Mouse (Mus musculus): Measurements from ENCODE around the gene Tle6. TPM values are rescaled to one million over a fixed set of nuclear protein-coding genes. Genes with fewer than 3 reads are reported as not detected.

The Tle6 gene
- 12.4 TPM for polyA plus RNA-seq (2014; fragmentation: Illumina TruSeq; extraction: RNeasy Lipid Tissue Mini Kit (QIAGEN cat#74804); ENCODE audit: insufficient read depth, low read depth, low replicate concordance)

GRCm38 (mm10) chr10:81600738-81601203, at the start of gene Tle6:
Gene Tle6, minus strand, starts transcription at chr10:81601073.

GRCm38 (mm10) chr10:81648803-81649775, 48.2 kb upstream of the Tle6 start, which contains the start of gene Gm10778:
Gene Gm10778, plus strand, starts transcription at chr10:81649059.

DNA sequence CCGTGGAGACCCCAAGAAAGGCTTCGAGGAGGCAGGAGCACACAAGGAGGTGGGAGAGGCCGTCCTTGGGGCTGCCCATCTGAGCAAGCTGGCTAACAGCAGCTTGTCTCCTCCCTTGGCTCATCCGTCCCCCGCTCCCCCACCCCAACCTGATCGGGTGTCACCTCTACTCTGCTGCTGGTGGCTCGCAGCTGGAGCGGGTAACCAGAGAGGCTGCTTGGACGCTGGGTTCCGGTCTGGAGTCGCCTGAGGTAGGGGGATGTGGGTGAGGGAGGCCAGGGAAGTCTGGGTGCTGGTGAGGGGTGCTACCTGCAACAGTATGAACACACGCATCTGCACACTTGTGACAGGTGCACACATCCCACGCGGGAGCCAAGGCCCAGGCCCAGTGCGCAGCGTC, 27.5 kb upstream of the Tle6 start, which contains the start of gene Ankrd24:
Ankrd24 (plus strand) TSS at position 151 of the 400 bp plus-strand sequence.

DNA sequence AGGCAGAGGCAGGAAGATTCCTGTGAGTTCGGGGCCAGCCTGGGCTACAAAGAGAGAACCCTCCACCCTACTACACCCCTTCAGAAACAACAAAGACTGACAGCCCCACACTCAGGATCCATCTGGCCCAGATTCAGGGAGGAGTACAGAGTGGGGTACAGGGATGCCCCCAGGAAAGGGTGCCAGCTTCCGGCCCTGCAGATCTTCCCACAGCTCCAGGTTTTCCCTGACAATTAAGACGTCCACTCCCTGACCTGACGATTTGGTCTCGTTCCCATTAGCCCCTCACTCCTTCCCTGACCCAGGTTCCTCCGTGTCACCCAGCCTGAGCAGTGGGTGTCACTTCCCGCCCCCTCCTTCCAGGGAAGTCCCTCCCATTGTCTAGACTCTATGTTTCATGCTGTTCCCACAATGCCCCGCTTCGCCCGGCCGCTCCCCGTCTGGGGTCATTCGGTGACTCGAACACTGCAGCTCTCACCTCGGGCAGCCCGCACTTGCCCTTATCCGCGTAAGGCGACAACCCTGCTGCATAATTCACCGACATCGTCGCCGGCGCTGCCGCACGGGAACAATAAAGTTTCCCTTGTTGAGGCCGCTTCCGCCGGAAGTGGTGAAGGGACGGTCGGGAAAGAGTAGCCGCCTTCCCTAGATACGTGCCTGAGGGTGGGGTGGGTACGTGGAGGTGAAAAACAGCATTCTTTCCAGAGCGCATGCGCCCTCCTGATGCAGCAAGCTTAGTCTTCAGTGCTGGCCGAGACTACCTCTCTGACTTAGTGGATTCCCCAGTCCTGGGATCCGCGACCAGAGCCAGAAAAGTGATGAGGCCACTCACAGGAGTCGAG, 26.3 kb upstream of the Tle6 start, which contains the start of gene Sirt6:
Sirt6 (minus strand) TSS at position 804 of the 842 bp plus-strand sequence.

DNA sequence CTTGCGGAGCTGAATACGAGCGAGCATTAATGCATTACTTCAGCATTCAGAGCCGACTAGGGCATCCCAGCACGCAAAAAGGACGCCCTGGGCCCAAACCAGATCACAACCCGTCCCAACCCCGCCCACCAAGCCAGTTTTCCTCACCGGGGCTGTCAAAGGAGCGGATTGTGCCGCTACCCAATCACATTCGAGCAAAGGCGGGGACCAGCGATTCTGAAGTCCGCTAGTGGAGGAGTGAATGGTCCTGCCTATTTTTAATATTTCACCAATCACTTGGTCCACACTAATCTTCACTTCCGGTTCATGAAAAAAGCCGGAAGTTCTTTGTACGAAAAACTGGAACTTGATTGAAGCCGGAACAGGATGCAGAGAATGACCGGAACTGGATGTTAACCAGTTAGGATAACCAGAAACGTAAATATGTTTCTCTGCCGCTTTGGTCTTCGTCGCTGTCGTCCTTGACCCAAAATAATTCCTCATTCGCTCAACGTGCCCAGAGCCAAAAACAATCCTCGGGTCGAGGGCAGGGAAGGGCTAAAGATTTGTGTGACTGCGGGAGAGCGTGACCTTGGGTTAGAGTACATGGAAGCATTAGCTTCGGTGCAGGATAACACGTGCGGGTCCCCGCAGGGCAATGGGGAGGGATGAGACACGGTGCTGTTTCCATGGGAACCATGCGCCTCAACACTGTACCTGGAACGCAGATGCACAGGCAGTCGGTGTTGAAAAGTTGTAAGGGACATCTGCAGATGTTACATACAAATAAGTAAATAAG, 5.3 kb upstream of the Tle6 start, which contains the start of gene BC025920:
BC025920 (plus strand) TSS at position 297 of the 778 bp plus-strand sequence.

DNA sequence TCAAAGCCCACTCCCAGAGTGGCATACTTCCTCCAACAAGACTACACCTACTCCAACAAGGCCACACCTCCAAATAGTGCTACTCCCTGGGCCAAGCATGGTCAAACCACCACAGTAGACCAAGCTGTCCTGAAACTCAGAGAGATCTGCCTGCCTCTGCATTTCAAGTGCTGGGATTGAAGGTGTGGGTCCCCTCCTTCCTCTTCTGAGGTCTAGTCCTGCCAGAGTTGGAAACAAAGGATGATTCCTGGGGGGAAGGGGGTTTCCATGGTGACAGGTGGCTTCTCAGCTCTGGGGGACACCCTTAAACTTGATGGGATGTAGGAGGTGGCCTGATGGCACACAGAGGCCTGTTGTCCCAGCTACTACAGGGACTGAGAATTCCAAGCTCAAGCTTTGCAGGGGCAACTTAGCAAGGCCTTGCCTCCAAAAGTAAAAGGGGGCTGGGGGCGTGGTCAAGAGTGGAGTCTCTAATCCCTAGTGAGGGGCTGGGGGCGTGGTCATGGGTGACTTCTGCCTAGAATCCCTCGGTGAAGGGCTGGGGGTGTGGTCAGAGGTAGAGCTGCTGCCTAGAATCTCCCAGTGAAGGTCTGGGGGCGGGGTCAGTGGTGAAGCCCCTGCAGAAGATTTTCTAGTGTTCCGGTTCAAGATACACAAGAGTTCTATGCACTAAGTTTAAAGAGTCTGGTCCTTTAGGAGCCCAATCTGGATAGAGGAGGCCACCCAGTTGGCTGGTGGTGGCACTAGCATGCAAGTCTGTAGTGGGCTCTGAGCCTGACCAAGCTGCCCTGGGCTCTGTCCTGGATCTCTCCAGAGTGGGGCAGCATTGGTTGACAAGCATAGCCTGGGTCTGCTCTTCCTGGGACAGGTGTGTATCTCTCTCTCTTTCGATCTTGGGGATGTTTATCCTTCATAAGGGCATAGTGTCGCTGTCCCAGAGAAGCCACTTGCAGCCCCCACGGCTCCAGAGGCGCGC, 26.5 kb downstream of the Tle6 start, which contains the start of gene Tle2:
Tle2 (plus strand) TSS at position 481 of the 976 bp plus-strand sequence.

GRCm38 (mm10) chr10:81559163-81559626, 41.7 kb downstream of the Tle6 start, which contains the start of gene Aes:
Gene Aes, plus strand, starts transcription at chr10:81559488.

GRCm38 (mm10) chr10:81545161-81545747, 55.6 kb downstream of the Tle6 start, which contains the start of gene Gna11:
Gene Gna11, minus strand, starts transcription at chr10:81545190.

Other genes starting within 250 kb of the Tle6 start
- gene Mfsd12, start 243.6 kb downstream of the Tle6 start, polyA plus RNA-seq (2014; fragmentation: Illumina TruSeq; extraction: RNeasy Lipid Tissue Mini Kit (QIAGEN cat#74804); ENCODE audit: insufficient read depth, low read depth, low replicate concordance): 8.7 TPM
- 3.9 TPM for gene 4930404N11Rik, start 235.3 kb downstream of the Tle6 start, polyA plus RNA-seq (2014; fragmentation: Illumina TruSeq; extraction: RNeasy Lipid Tissue Mini Kit (QIAGEN cat#74804); ENCODE audit: insufficient read depth, low read depth, low replicate concordance)
- gene Fzr1, start 222.6 kb downstream of the Tle6 start, polyA plus RNA-seq (2014; fragmentation: Illumina TruSeq; extraction: RNeasy Lipid Tissue Mini Kit (QIAGEN cat#74804); ENCODE audit: insufficient read depth, low read depth, low replicate concordance): 14.4 TPM
- gene Dohh, start 216.6 kb downstream of the Tle6 start, polyA plus RNA-seq (2014; fragmentation: Illumina TruSeq; extraction: RNeasy Lipid Tissue Mini Kit (QIAGEN cat#74804); ENCODE audit: insufficient read depth, low read depth, low replicate concordance): 41.2 TPM
- gene Gm48551, start 216.6 kb downstream of the Tle6 start, polyA plus RNA-seq (2014; fragmentation: Illumina TruSeq; extraction: RNeasy Lipid Tissue Mini Kit (QIAGEN cat#74804); ENCODE audit: insufficient read depth, low read depth, low replicate concordance): 1.4 TPM
- 1.4 TPM for gene Gm48552, start 212.1 kb downstream of the Tle6 start, polyA plus RNA-seq (2014; fragmentation: Illumina TruSeq; extraction: RNeasy Lipid Tissue Mini Kit (QIAGEN cat#74804); ENCODE audit: insufficient read depth, low read depth, low replicate concordance)
- 4.3 TPM for gene Smim24, start 208.0 kb downstream of the Tle6 start, polyA plus RNA-seq (2014; fragmentation: Illumina TruSeq; extraction: RNeasy Lipid Tissue Mini Kit (QIAGEN cat#74804); ENCODE audit: insufficient read depth, low read depth, low replicate concordance)
- 18.1 TPM for gene Nfic, start 145.4 kb downstream of the Tle6 start, polyA plus RNA-seq (2014; fragmentation: Illumina TruSeq; extraction: RNeasy Lipid Tissue Mini Kit (QIAGEN cat#74804); ENCODE audit: insufficient read depth, low read depth, low replicate concordance)
- gene Celf5, start 118.4 kb downstream of the Tle6 start, polyA plus RNA-seq (2014; fragmentation: Illumina TruSeq; extraction: RNeasy Lipid Tissue Mini Kit (QIAGEN cat#74804); ENCODE audit: insufficient read depth, low read depth, low replicate concordance): 0.07 TPM
- gene Ncln, start 104.7 kb downstream of the Tle6 start, polyA plus RNA-seq (2014; fragmentation: Illumina TruSeq; extraction: RNeasy Lipid Tissue Mini Kit (QIAGEN cat#74804); ENCODE audit: insufficient read depth, low read depth, low replicate concordance): 39.1 TPM
- gene S1pr4, start 100.9 kb downstream of the Tle6 start, polyA plus RNA-seq (2014; fragmentation: Illumina TruSeq; extraction: RNeasy Lipid Tissue Mini Kit (QIAGEN cat#74804); ENCODE audit: insufficient read depth, low read depth, low replicate concordance): 17.6 TPM
- gene Gna15, start 76.8 kb downstream of the Tle6 start, polyA plus RNA-seq (2014; fragmentation: Illumina TruSeq; extraction: RNeasy Lipid Tissue Mini Kit (QIAGEN cat#74804); ENCODE audit: insufficient read depth, low read depth, low replicate concordance): 5.9 TPM
- gene Gna11, start 55.9 kb downstream of the Tle6 start, polyA plus RNA-seq (2014; fragmentation: Illumina TruSeq; extraction: RNeasy Lipid Tissue Mini Kit (QIAGEN cat#74804); ENCODE audit: insufficient read depth, low read depth, low replicate concordance): 35.8 TPM
- 414 TPM for gene Aes, start 41.6 kb downstream of the Tle6 start, polyA plus RNA-seq (2014; fragmentation: Illumina TruSeq; extraction: RNeasy Lipid Tissue Mini Kit (QIAGEN cat#74804); ENCODE audit: insufficient read depth, low read depth, low replicate concordance)
- 19.7 TPM for gene Tle2, start 26.5 kb downstream of the Tle6 start, polyA plus RNA-seq (2014; fragmentation: Illumina TruSeq; extraction: RNeasy Lipid Tissue Mini Kit (QIAGEN cat#74804); ENCODE audit: insufficient read depth, low read depth, low replicate concordance)
- gene BC025920, start 5.2 kb upstream of the Tle6 start, polyA plus RNA-seq (2014; fragmentation: Illumina TruSeq; extraction: RNeasy Lipid Tissue Mini Kit (QIAGEN cat#74804); ENCODE audit: insufficient read depth, low read depth, low replicate concordance): 0.50 TPM
- 5.9 TPM for gene Sirt6, start 26.7 kb upstream of the Tle6 start, polyA plus RNA-seq (2014; fragmentation: Illumina TruSeq; extraction: RNeasy Lipid Tissue Mini Kit (QIAGEN cat#74804); ENCODE audit: insufficient read depth, low read depth, low replicate concordance)
- 8.1 TPM for gene Ankrd24, start 27.5 kb upstream of the Tle6 start, polyA plus RNA-seq (2014; fragmentation: Illumina TruSeq; extraction: RNeasy Lipid Tissue Mini Kit (QIAGEN cat#74804); ENCODE audit: insufficient read depth, low read depth, low replicate concordance)
- 2.7 TPM for gene Gm10778, start 48.0 kb upstream of the Tle6 start, polyA plus RNA-seq (2014; fragmentation: Illumina TruSeq; extraction: RNeasy Lipid Tissue Mini Kit (QIAGEN cat#74804); ENCODE audit: insufficient read depth, low read depth, low replicate concordance)
- 5.8 TPM for gene Zfp433, start 103.8 kb upstream of the Tle6 start, polyA plus RNA-seq (2014; fragmentation: Illumina TruSeq; extraction: RNeasy Lipid Tissue Mini Kit (QIAGEN cat#74804); ENCODE audit: insufficient read depth, low read depth, low replicate concordance)
- 2.0 TPM for gene Gm3055, start 170.1 kb upstream of the Tle6 start, polyA plus RNA-seq (2014; fragmentation: Illumina TruSeq; extraction: RNeasy Lipid Tissue Mini Kit (QIAGEN cat#74804); ENCODE audit: insufficient read depth, low read depth, low replicate concordance)
- gene Gm4767, start 211.1 kb upstream of the Tle6 start, polyA plus RNA-seq (2014; fragmentation: Illumina TruSeq; extraction: RNeasy Lipid Tissue Mini Kit (QIAGEN cat#74804); ENCODE audit: insufficient read depth, low read depth, low replicate concordance): 0.68 TPM